Mouse (Mus musculus): ENCODE measurements around the gene Sult2b1. TPM values are rescaled to one million over a fixed set of nuclear protein-coding genes. Genes with fewer than 3 reads are reported as not detected.

The Sult2b1 gene
- not detected for total RNA-seq (2021)
- long read RNA-seq, experiment 1, result 0 reads
- long read RNA-seq, experiment 2, result 0 reads

DNA sequence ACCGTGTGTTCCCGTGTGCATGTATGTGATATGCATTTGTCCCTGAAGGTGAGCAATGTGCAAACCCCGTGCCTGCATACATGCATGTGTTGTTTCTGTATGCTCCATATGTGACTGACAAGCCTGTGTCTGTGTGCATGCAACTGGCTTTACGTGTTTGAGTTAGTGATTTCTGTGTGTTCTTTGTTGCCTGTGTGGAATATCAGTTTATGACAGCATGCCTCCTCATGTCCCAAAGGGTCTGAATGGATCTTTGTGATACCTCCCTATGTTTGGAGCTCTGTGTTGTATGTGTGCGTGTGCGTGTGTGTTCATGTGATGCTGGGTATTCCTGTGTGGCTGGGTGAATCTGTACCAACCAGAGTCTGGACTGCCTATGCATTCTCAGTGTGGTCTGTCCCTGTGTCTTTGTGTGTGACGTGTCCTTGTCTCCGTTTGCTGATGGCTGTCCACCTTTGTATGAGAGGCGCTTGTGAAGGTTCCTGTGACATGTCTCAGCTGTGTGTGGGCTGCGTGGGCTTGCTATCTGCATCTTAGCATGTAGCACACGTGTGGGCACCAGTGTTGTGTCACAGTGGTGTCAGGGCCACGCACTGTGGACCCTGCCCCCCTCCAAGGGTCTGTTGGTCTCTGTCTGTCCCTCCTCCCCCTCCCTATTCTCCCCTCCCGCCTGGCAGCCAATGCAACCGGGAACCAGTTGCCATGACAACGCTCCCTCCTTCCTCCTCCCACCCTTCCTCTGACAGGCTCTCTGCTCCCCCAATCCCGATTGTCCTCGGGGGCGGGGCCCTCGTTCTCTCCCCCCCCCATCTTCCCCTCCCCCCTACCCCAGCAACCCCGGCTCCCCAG is at the start of gene Sult2b1:
Gene Sult2b1 (minus strand): TSS at position 146 of the 849 bp plus-strand sequence.
- H3K27ac ChIP-seq, result peak within 1 kb of the TSS; percentile 54; the same call in 1 of the 2 replicates
- intact Hi-C loops (cut with DNase I), result loop anchor here (5.0 kb wide), 1 partner anchor 37 kb away; no protein-coding TSS in a partner anchor
- no peak for DNase-seq

DNA sequence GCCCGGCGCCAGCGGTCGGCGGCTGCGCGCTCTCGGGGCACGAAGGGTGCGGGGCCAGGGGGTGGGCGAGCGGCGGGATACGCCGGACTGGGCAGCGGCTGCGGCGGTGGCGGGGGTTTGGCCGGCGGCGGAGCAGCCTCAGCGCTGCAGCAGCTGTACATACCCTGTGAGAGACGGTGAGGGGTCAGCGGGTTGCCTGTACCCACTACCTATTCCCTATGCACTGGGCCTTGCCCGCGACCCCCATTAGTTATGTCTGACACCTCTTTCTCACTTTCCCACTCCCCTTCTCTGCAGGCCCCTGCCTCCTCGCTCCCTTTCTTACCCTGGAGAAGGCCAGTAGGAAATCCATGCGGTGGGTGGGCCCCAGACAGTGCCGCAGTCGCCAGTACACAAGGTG is 49.5 kb upstream of the Sult2b1 start:
- TF ChIP-seq CTCF (IDR thresholded peaks at IDR 0.05), result no peak
- H3K4me3 ChIP-seq, result peak overlapping the region; percentile 61
- no peak overlapping the region for H3K27ac ChIP-seq
- intact Hi-C loops (cut with DNase I), result no loop called here
- no peak for DNase-seq

More for the DNA sequence above, at the start of gene Sult2b1:
- TF ChIP-seq CTCF (IDR thresholded peaks at IDR 0.05), result no peak
- H3K4me3 ChIP-seq, result peak within 1 kb of the TSS; percentile 81

DNA sequence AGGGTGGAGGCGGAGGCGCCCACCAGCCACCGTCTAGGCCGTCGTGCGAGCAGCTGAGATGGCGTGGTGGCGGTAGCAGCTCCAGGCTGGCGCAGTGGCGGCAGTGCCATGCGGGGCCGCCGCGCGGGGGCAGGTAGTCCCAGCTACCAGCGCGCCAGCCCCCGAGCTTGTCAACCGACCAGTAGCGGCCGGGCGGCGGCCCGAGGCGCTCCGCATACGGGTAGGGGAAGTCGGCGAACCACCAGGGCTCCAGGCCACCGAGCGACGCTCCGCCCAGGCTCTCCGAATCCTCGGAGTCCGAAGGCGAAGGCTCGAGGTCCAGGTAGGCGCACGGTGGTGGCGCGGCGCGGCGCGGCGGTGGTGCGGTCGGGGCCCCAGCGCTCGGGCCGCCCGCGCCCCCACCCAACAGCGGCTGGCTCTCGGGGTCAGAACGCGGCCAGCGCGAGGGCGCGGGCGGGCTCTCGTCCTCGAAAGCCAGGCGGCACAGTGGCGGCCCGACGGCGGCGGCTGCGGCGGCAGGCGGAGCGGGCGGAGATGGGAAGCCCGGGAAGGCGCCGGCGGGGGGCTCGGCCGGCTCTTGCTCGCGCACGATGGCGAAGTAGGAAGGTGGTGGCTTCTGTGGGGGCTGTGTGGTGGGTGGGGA is 48.8 kb upstream of the Sult2b1 start:
- peak overlapping the region; percentile 61 for H3K4me3 ChIP-seq

DNA sequence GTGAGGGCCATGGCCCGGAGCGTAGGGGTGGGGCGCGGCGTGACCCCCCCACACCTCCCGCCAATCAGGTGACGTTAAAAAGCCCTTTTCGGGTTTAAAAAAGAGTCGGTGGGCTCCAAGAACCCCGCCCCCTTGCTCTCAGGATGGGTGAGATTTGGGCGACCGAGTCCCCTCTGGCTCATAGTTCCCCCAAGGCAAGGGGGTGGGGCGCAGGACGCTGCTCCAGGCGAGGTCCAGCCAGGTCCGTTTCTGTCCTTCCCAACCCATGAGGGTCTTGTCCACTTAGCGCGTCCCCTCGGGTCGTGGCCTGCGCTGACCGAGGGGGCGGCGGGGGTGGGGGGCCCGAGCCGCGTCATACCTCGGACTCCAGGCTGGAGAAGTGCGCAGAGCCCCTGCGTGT is 48.0 kb upstream of the Sult2b1 start:
- peak overlapping the region; percentile 61 for H3K4me3 ChIP-seq
- intact Hi-C loops (cut with DNase I), result no loop called here
- no peak overlapping the region for H3K27ac ChIP-seq
- no peak for TF ChIP-seq CTCF (IDR thresholded peaks at IDR 0.05)
- DNase-seq, result no peak

More for the DNA sequence above, 48.8 kb upstream of the Sult2b1 start:
- no peak for DNase-seq
- TF ChIP-seq CTCF (IDR thresholded peaks at IDR 0.05), result no peak
- no peak overlapping the region for H3K27ac ChIP-seq
- intact Hi-C loops (cut with DNase I), result no loop called here

DNA sequence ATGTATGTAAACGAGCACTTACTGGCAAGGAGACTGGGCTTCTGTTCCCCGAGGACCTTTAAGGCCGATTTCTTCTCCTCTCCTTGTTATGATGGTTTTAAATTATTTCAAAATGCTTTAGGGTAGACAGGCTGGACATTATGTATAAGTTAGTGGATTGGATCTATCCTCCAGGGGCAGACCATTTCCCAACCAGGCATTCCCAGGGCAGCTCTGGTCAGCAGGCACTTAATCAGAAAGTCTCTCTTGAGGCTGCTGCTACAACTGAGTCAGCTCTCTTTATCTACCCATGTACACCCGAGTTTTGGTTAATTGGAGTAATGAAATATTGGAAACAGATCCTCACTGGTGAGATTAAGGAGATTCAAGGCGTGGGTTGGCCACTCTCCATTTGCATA is 46.7 kb upstream of the Sult2b1 start:
- peak overlapping the region; percentile 97 for H3K27ac ChIP-seq
- intact Hi-C loops (cut with DNase I), result no loop called here
- TF ChIP-seq CTCF (IDR thresholded peaks at IDR 0.05), result no peak
- no peak for DNase-seq
- peak overlapping the region; percentile 97 for H3K4me3 ChIP-seq

DNA sequence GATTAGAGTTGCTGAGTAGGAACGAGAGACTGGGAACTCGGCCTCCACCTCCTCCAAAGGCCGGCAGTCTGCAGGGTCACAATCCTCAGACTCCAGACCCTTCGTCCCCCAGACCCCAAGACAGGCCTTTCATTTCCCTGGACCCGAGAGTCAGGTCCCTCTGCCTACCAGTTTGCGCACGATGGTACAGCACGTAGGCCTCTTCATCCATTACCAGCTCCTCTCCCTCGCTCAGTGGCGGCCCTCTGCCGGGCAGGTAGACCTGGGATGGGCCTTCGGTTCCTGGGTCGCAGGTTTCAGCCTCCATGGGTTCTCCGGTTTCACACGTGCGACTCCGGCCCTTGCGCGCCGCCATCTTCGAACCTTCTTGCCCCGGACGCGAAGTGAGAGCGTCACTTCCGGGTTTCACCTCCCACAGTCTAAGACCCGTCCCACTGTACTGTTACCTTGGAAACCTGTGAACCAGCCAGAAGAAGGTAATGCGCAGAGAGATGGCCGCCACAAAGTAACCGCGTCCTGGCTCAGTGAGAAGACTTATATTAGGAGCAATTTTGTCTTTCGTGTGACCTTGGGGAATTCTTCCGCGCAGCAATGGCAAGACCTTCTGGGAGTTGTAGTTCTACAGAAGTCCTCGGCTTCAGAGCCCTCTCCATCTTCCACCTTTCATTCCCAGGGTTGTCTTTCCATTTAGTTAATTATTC is 46.1 kb upstream of the Sult2b1 start, which contains the start of gene Grwd1:
Gene Grwd1 (minus strand): TSS at position 518 of the 701 bp plus-strand sequence.
- intact Hi-C loops (cut with DNase I), result no loop called here
- no peak for TF ChIP-seq CTCF (IDR thresholded peaks at IDR 0.05)

DNA sequence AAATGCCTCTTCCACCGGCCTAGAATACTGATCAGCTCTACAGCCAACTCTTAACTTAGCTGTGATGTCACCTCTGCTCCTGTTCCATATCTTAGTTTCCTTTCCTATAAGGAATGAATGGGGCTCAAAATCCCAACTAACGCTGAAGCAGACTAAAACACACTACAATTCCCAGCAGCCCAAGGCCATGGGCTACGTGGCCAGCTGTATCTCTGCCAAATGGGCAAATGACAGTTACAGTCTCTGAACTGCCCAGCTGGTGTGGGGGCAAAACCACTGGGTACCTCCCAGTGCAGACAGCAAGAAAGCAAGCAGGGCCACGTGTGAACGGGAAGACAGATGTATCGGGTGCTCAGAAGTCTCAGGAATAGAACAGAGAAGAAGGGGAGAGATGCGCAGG is 42.2 kb upstream of the Sult2b1 start:
- no peak for TF ChIP-seq CTCF (IDR thresholded peaks at IDR 0.05)
- H3K4me3 ChIP-seq, result no peak overlapping the region
- intact Hi-C loops (cut with DNase I), result no loop called here
- no peak overlapping the region for H3K27ac ChIP-seq
- DNase-seq, result no peak

More for the DNA sequence above, 46.1 kb upstream of the Sult2b1 start, which contains the start of gene Grwd1:
- peak within 1 kb of the TSS; percentile 97 for H3K27ac ChIP-seq
- H3K4me3 ChIP-seq, result peak within 1 kb of the TSS; percentile 97
- peak; percentile 88 for DNase-seq

DNA sequence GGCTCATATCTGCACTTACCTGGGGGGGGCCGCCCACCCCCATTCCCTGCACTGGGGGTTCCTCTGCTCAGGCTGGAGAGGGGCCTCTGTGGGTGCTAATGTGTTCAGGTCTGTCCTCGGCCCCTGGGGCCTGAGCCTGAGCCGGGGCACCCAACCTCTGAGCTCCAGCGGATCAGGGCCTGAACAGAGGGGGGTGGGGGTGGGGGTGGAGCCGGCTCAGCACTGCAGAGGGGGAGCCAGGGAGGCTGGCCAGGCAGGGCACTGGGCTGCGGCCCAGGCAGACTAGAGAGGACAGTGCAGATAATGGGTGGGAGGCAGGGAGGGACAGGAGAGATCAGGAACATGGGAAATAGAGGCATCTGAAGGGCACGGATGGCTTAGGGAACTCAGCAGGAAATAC is 40.1 kb upstream of the Sult2b1 start, which contains the start of gene Kcnj14:
Gene Kcnj14 (minus strand): TSS at position 185 of the 400 bp plus-strand sequence.
- intact Hi-C loops (cut with DNase I), result no loop called here
- H3K4me3 ChIP-seq, result no peak within 1 kb of the TSS
- no peak for TF ChIP-seq CTCF (IDR thresholded peaks at IDR 0.05)

DNA sequence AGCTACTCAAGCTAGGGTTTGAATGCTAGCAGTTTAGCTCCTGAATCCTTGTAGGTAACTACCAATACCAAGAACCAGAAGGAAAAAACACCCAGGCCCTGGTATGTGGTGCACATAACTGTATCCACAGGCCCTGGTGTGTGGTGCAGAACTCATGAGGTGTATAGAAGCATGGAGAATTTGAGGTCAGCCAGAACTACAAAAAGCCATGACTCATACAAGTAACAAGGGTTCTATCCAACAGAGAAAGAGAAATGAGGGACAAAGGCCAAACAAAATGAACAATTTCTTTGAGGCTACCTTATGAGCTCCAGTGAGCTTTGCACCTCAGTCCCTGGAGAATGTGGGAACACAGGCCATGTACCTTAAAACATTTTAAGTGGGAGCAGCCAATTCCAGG is 36.4 kb upstream of the Sult2b1 start:
- Histone ChIP-seq H3K4me3 (no peak overlapping the region), H3K27ac (no peak overlapping the region)
- no peak for DNase-seq
- intact Hi-C loops (cut with DNase I), result no loop called here
- no peak for TF ChIP-seq CTCF (IDR thresholded peaks at IDR 0.05)

More for the DNA sequence above, 40.1 kb upstream of the Sult2b1 start, which contains the start of gene Kcnj14:
- DNase-seq, result no peak
- no peak within 1 kb of the TSS for H3K27ac ChIP-seq

DNA sequence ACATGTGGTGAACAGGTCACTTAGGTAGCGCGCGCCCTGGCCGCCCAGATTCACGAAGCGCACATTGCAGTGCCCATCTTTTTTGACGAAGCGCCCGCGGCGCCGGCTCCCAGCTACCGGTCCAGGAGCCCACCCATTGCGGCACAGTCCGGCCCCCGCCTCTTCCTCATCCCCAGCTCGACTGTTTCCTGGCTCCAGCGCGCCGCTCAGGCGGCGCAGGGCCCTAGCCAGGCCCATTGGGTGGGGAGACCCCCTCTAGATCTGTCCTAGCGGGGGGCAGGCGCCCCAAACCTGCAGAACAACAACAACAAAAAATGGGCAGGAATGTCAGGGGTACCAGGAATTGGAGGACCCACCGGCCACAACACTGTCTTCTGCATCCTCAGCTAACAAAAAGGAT is 35.4 kb upstream of the Sult2b1 start:
- intact Hi-C loops (cut with DNase I), result no loop called here
- TF ChIP-seq CTCF (IDR thresholded peaks at IDR 0.05), result no peak
- peak overlapping the region; percentile 26; the same call in 1 of the 2 replicates for H3K4me3 ChIP-seq
- no peak overlapping the region for H3K27ac ChIP-seq
- DNase-seq, result no peak

DNA sequence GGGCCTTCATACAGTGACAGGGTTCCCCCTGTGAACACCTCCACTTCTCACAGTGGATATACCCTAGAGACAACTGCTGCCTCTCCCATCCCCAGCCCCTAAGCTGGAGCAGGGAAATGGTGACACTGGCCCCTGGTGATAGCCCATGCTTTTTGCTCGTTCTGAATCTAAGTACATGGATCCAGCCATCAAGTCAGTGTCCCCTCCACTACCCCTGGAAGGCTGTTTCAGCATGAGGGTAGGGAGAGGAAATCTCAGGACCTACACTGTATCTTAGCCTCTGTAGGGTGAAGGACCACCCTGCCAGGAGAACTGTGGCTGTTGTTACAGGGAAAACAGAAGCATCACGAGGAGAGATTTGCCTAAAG is 31.5 kb upstream of the Sult2b1 start:
- TF ChIP-seq CTCF (IDR thresholded peaks at IDR 0.05), result no peak
- intact Hi-C loops (cut with DNase I), result no loop called here
- no peak for DNase-seq

DNA sequence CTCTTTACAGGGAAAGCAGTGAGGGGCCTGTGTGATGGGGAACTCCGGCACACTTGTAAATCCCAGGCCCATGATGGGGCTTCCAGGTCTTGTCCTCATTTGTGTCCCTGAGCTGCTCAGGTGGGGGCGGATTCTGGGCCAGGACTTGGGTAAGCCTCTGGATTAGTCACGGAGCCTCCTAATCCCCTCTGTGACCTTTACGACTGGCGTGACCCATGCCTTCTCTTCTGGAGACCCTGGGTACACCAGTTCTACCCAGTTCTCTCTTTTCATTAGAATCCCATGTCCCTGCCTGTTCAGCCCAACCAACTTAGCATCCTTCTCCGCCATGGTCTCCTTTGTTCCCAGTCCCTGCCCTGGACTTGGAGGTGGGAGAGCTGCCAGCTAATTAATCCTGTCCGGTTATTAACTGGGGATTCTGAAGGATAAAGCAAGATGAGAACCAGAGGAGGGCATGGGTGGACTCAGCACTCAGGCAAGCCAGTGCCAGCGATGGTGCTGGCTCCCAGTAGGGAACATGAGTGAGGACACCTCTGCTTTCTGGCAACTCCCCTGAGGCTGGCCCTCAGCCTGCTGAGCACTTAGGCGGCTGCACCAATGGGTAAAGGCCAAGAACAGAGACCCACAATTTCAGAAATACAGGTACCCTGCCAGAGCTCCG is 31.0 kb upstream of the Sult2b1 start:
- no peak for TF ChIP-seq CTCF (IDR thresholded peaks at IDR 0.05)
- Histone ChIP-seq H3K27ac (no peak overlapping the region), H3K4me3 (no peak overlapping the region)
- no peak for DNase-seq
- intact Hi-C loops (cut with DNase I), result no loop called here

More for the DNA sequence above, 31.5 kb upstream of the Sult2b1 start:
- H3K4me3 ChIP-seq, result no peak overlapping the region
- H3K27ac ChIP-seq, result no peak overlapping the region

Data from gastrocnemius, adult 2 months (tissue).